Mouse (Mus musculus) embryonic fibroblast, embryonic 13.5 days (primary cell): ENCODE measurements at regions not wholly inside any gene's neighbourhood (a gene's known extent, or its start where the extent isn't known, plus 50 kb on each side); places are given as distances from the start of the nearest gene placed in this dataset.

ENCODE experiments used
- CTCF ChIP-seq: IDR thresholded peaks from 2 replicates; pipeline ENCODE4 v1.5.1; 2011; ENCODE audit warnings: mild to moderate bottlenecking, control low read depth, low read length, moderate library complexity, borderline replicate concordance; ENCODE audit not compliant: insufficient read depth
- POLR2A ChIP-seq: IDR thresholded peaks from 2 replicates; pipeline ENCODE4 v1.6.1; 2011; ENCODE audit warnings: low read depth, mild to moderate bottlenecking, control low read depth, low read length, moderate library complexity

DNA sequence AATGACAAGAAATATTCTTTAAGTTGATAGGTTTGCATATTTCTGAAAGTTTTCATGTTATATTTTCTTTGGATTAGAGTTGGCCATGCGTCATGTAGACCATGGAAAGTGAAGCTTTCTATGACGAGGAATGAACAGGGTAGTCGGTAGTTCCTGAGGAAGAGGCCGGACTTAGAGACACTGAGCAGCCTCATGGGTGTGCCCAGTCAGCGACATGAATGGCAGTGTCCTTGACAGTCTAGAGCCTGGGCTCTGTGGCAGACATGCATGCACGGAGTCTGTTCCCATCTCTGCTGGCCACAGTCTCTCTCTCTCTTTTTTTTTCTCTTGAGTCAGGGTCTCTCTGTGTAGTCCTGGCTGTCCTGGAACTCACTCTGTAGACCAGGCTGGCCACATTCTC is 1176.9 kb upstream of the A1bg start:
- TF ChIP-seq CTCF (no peak), POLR2A (no peak)
